Mouse (Mus musculus) hindbrain, embryonic 10.5 days (tissue): ENCODE measurements around the gene Grm4. TPM values are rescaled to one million over a fixed set of nuclear protein-coding genes. Genes with fewer than 3 reads are reported as not detected.

ENCODE experiments used
- DNase-seq: peaks from one replicate; pipeline ENCODE4 v3.0.0-alpha.2; 2017; ENCODE audit warnings: low spot score
- H3K27ac ChIP-seq: fragments of 300-500 bp; sonication (generic); 2 replicates; pipeline ENCODE4 v1.5.1; 2016; ENCODE audit warnings: mild to moderate bottlenecking, moderate library complexity
- H3K27me3 ChIP-seq: fragments of 300-500 bp; sonication (generic); 2 replicates; pipeline ENCODE4 v1.6.1; 2016; ENCODE audit warnings: mild to moderate bottlenecking; ENCODE audit not compliant: poor library complexity, insufficient read depth, severe bottlenecking
- H3K36me3 ChIP-seq: fragments of 300-500 bp; sonication (generic); 2 replicates; pipeline ENCODE4 v1.6.1; 2016; ENCODE audit warnings: mild to moderate bottlenecking, moderate library complexity
- H3K4me1 ChIP-seq: fragments of 300-500 bp; sonication (generic); replicated peaks from 2 replicates; pipeline ENCODE4 v1.6.1; 2016; ENCODE audit warnings: mild to moderate bottlenecking
- H3K4me3 ChIP-seq: fragments of 300-500 bp; sonication (generic); 2 replicates; pipeline ENCODE4 v1.5.1; 2016; ENCODE audit warnings: mild to moderate bottlenecking, moderate library complexity
- H3K9me3 ChIP-seq: fragments of 300-500 bp; sonication (generic); 2 replicates; pipeline ENCODE4 v1.6.1; 2016; ENCODE audit warnings: mild to moderate bottlenecking, moderate library complexity
- WGBS: fragments of 180-500 bp; shearing (Covaris S2); methylation state at CpG from one replicate; pipeline ENCODE4 v1.1.7; 2016; 5-methylcytosine and 5-hydroxymethylcytosine counted together
- polyA plus RNA-seq: library from polyadenylated mRNA; unstranded; fragments of >200 nt; fragmentation: Nextera tagmentation; extraction: Ambion mirVana; gene quantifications from 2 replicates; pipeline ENCODE4 v1.2.1, GENCODE M21; 2016

The Grm4 gene
- polyA plus RNA-seq, 1 experiment from 2014 or later, result 4.2 TPM

DNA sequence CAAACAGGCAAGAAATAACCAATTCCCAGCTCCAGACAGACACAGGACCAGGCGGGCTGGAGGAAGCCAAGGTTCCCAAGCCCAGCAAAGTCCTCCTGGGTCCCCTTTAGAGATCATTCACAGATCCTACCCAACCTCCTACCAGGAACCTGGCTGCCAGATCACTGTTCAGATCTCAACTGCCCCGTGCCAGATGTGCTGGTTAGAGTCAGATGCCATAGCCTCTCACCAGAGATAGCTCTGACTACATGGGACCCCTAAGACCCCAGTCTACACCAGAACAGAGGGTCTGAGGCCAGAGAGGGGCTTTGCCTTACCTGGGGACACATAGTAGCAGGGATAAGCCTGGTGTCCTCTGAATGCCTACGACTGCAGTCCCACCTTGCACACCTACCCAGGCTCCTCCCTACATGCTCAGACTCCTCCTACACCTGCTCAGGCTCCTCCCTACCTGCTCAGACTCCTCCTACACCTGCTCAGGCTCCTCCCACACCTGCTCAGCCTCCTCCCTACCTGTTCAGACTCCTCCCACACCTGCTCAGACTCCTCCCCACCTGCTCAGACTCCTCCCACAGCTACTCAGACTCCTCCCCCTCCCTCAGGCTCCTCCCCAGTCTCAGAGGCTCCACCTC is 63.2 kb downstream of the Grm4 start:
- Histone ChIP-seq H3K27ac (no peak overlapping the region), H3K4me3 (no peak overlapping the region), H3K9me3 (no peaks in the 10 kb centered on the region), H3K27me3 (peaks cover 5% of the 10 kb centered on the region; the same call in 1 of the 2 replicates), H3K4me1 (0 out of 2 replicates have a peak, but pooled peaks cover 6% of the 10 kb centered on the region), H3K36me3 (no peaks in the 10 kb centered on the region)
- DNase-seq, result no peak
- 87% methylated on average over 3 of the region's 3 CpGs for WGBS

DNA sequence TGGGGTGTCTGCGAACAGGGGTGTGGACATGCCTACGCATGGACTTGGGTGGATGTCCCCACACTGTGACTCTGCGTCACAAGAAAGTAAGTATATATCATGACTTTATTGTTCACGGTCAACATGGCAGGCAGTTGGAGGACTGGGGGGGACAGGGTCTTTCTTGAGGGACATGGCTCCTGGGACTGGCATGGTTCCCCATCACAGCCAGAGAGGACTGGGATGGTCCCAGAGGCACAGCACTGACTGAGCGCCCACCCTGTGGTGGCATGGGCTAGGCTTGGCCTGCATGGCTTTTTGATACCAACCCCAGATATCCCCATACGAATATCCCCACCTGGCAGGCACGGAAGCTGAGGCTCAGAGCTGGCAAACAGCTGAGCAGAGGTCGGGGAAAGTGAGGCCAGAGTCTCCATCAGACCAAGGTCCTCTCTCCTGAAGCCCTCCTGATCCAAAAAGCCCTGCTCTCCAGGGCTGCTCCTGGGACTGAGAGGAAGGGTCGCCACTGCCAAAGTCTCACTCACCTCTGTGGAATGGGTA is 64.1 kb downstream of the Grm4 start:
- Histone ChIP-seq H3K4me1 (0 out of 2 replicates have a peak, but pooled peaks cover 7% of the 10 kb centered on the region), H3K27me3 (peaks cover 5% of the 10 kb centered on the region; the same call in 1 of the 2 replicates), H3K4me3 (no peak overlapping the region), H3K27ac (no peak overlapping the region), H3K36me3 (no peaks in the 10 kb centered on the region), H3K9me3 (no peaks in the 10 kb centered on the region)
- no peak for DNase-seq
- WGBS, result 90% methylated on average over 9 of the region's 9 CpGs

DNA sequence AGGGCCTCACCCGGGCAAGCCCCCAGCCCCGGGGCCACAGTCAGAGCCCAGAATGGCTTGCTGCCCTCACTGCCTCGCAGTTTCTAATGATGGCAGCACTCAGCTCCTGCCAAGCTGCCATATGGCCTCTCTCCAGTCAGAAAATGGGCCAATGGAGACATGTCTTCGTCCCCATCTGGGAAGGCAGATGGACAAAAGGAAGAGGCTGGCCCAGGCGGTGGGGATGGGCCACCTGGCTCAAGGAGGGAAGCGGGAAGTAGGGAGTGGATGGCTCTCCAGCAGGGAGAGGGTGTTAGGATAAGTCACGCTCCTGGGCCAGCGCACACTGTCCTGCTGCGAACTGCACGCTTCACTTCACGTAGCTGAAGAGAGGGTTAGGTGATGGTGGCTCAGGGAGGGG is 64.8 kb downstream of the Grm4 start:
- WGBS, result 72% methylated on average over 11 of the region's 11 CpGs
- DNase-seq, result no peak
- Histone ChIP-seq H3K27ac (no peak overlapping the region), H3K36me3 (no peaks in the 10 kb centered on the region), H3K4me3 (no peak overlapping the region), H3K4me1 (0 out of 2 replicates have a peak, but pooled peaks cover 10% of the 10 kb centered on the region), H3K9me3 (no peaks in the 10 kb centered on the region), H3K27me3 (peaks cover 5% of the 10 kb centered on the region; the same call in 1 of the 2 replicates)

DNA sequence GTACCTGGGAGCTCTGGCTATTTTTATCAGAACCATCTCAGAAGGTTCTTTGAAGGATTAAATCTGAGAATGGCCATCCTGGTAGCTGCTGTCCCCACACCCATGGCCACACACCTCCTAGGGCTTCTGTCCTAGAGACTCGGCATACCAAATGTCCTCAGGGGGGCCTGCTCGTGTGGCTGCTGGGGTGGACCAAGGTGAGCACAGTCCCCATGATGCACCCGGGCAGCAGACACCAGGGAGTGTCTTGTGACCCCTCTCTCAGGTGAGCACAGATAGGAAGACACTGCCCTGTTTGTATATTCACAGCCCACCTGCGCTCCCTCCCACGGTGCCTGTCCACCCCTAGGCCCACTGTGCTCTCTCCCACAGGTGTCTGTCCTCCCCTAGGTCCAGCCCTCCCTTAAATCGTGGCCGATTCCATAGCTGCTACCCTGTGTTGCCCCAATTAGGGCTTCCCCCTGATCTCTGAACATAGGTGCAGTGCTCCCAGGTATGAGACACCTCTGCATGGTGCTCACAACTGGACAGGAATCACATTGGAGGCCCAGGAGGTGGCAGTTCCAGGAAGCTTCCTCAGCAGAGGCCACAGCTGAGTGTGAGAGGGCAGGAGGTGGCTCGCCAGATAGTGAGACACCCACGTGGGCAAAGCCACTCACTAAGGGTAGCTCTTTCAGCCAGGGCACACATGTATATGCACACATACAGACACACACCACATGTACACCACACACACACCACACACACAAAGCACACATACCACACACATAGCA is 66.0 kb downstream of the Grm4 start:
- H3K9me3 ChIP-seq, result no peaks in the 10 kb centered on the region
- 79% methylated on average over 9 of the region's 9 CpGs for WGBS

DNA sequence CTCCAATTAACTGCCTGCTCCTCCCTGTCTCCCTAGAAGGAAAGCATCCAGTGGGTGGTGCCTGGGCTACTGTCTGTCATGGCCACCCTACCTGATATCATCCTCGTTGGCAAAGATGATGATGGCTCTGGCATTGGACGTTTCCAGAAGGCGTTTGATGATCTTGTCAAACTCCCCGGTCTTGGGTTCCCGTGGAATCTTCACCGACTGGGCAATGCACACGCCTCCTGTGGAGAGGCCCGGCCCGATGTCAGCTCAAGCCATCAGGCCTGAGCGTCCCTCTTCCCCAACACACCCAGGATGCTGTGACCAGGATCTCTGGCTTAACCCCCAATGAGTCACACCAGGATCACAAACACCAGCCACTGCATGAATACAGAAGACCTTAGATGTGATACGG is 66.8 kb downstream of the Grm4 start:
- Histone ChIP-seq H3K27me3 (peaks cover 8% of the 10 kb centered on the region), H3K4me1 (0 out of 2 replicates have a peak, but pooled peaks cover 14% of the 10 kb centered on the region), H3K27ac (no peak overlapping the region), H3K36me3 (no peaks in the 10 kb centered on the region), H3K9me3 (no peaks in the 10 kb centered on the region), H3K4me3 (no peak overlapping the region)
- 90% methylated on average over 11 of the region's 11 CpGs for whole genome bisulfite sequencing
- DNase-seq, result no peak

More for the DNA sequence above, 66.0 kb downstream of the Grm4 start:
- Histone ChIP-seq H3K4me3 (no peak overlapping the region), H3K27ac (no peak overlapping the region), H3K4me1 (0 out of 2 replicates have a peak, but pooled peaks cover 14% of the 10 kb centered on the region), H3K27me3 (peaks cover 8% of the 10 kb centered on the region), H3K36me3 (no peaks in the 10 kb centered on the region)
- no peak for DNase-seq

DNA sequence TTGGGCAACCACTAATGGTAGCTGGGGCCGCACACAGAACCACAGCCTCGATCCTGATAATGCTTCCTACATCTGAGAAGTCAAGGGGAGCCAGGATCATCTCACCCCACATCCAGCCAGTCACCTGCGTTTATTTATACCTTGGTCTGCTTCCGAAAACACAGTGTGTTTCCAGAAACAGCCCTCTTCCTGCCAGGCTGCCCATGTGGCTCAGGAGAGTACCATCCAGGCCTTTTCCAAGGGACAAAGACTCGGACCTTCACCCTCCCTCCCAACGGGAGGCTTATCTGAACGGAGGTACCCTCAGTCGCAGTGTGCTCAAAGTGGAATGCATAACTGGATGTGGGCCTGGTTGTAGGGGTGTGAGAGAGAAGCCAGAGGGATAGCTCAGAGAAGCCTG is 68.2 kb downstream of the Grm4 start:
- 86% methylated on average over 8 of the region's 8 CpGs for WGBS
- no peaks in the 10 kb centered on the region for H3K9me3 ChIP-seq
- 0 out of 2 replicates have a peak, but pooled peaks cover 24% of the 10 kb centered on the region for H3K4me1 ChIP-seq
- no peak for DNase-seq
- peaks cover 8% of the 10 kb centered on the region for H3K27me3 ChIP-seq
- H3K4me3 ChIP-seq, result no peak overlapping the region
- peak overlapping the region; percentile 31; the same call in 1 of the 2 replicates for H3K27ac ChIP-seq
- H3K36me3 ChIP-seq, result no peaks in the 10 kb centered on the region

DNA sequence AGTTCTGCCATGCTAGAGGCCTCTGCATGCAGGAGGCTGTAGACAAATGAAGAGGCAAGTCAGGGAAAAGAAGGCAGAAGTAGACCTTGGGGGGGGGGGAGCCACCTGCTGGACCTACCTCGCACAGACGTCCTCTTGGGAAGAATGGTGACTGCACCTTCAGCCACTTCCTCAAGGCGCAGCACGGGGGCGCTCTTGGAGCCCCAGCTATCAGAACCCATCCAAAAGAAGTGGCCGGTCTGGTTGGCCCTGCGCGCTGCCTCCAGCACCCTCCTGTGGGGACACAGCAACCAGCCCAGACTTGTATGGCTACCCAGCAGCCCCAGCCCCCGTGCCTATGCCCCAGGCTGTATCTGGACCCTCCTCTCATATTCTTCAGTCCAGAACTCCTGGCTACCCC is 69.4 kb downstream of the Grm4 start:
- H3K27ac ChIP-seq, result peak overlapping the region; percentile 50
- DNase-seq, result peak; percentile 40
- peaks cover 8% of the 10 kb centered on the region for H3K27me3 ChIP-seq
- H3K4me3 ChIP-seq, result no peak overlapping the region
- no peaks in the 10 kb centered on the region for H3K9me3 ChIP-seq
- 15% methylated on average over 9 of the region's 9 CpGs for WGBS
- no peaks in the 10 kb centered on the region for H3K36me3 ChIP-seq
- H3K4me1 ChIP-seq, result peaks cover 31% of the 10 kb centered on the region

DNA sequence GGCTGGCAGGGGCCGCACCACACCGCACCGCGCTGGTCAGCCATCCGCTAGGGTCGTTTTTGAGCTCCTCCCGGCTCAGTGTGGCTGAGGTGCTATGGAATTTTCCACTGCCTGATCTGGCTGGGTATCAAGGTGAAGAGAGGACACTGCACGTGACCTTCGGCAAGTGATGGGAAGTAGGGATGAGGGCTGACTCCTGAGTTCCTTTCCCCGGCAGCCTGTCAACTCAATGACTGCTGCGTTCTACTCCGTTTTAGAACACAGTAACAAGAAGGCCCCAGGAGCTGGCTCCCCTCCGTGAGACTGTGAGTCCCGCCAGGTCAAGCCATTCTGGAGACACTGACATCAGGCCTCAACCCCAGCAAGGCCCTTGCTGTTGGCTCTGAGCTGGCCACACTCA is 70.0 kb downstream of the Grm4 start:
- peaks cover 11% of the 10 kb centered on the region for H3K27me3 ChIP-seq
- peak overlapping the region; percentile 45; the same call in 1 of the 2 replicates for H3K27ac ChIP-seq
- WGBS, result 87% methylated on average over 14 of the region's 14 CpGs
- peaks cover 30% of the 10 kb centered on the region for H3K4me1 ChIP-seq
- H3K4me3 ChIP-seq, result no peak overlapping the region
- H3K9me3 ChIP-seq, result no peaks in the 10 kb centered on the region
- H3K36me3 ChIP-seq, result no peaks in the 10 kb centered on the region
- DNase-seq, result no peak

DNA sequence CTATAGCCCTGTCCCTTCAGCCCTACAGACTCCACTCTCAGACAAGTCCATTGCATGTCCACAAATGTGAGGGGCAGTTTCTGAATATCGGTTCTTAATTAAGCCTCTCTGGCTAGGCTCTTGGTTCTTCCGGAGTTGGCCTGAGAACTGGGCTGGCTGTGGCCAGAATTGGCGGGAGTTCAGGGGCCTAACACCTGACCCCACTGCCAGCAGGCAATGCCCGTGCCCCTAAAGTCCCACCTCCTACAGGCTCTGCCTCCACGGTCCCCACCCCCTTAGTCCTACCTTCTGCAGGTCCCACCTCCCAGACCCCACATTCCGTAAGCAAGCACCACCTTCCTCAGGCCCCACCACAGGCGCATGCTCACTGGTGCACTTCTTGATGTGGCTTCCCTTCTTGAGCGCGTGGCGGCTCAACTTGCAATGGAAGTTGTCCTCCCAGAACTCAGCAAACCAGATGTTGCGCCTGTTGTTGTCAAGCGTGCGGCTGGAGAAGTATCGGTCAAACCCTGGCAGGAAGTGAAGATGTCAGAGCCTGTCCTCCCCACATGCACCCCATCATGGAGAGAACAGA is 71.4 kb downstream of the Grm4 start:
- H3K4me3 ChIP-seq, result no peak overlapping the region
- peaks cover 18% of the 10 kb centered on the region for H3K27me3 ChIP-seq
- H3K36me3 ChIP-seq, result no peaks in the 10 kb centered on the region
- 85% methylated on average over 14 of the region's 14 CpGs for WGBS
- no peak overlapping the region for H3K27ac ChIP-seq
- peaks cover 35% of the 10 kb centered on the region for H3K4me1 ChIP-seq
- DNase-seq, result no peak
- no peaks in the 10 kb centered on the region for H3K9me3 ChIP-seq

DNA sequence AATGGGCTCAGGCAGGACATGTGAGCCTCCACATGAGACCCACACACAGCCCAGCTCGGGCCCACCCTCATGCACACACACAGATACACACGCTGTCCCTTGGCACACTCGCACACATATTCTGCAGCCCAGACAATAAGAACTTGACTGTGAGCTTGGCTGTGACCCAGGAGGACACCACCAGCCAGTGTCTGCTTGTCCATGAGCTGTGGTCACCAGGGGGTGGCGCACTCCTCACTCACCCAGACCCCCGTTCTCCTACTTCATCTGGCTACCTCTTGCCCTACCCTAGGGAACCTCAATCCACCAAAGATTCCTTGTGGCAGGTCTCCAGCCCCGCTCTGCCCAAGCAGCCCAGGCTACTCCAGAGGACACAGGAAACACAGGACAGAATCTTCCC is 72.5 kb downstream of the Grm4 start:
- Histone ChIP-seq H3K9me3 (no peaks in the 10 kb centered on the region), H3K27ac (0 out of 2 replicates have a peak overlapping the region, but pooled peaks have one; percentile 45), H3K4me1 (peaks cover 35% of the 10 kb centered on the region), H3K27me3 (peaks cover 18% of the 10 kb centered on the region), H3K4me3 (no peak overlapping the region), H3K36me3 (no peaks in the 10 kb centered on the region)
- DNase-seq, result no peak
- 74% methylated on average over 6 of the region's 6 CpGs for WGBS

DNA sequence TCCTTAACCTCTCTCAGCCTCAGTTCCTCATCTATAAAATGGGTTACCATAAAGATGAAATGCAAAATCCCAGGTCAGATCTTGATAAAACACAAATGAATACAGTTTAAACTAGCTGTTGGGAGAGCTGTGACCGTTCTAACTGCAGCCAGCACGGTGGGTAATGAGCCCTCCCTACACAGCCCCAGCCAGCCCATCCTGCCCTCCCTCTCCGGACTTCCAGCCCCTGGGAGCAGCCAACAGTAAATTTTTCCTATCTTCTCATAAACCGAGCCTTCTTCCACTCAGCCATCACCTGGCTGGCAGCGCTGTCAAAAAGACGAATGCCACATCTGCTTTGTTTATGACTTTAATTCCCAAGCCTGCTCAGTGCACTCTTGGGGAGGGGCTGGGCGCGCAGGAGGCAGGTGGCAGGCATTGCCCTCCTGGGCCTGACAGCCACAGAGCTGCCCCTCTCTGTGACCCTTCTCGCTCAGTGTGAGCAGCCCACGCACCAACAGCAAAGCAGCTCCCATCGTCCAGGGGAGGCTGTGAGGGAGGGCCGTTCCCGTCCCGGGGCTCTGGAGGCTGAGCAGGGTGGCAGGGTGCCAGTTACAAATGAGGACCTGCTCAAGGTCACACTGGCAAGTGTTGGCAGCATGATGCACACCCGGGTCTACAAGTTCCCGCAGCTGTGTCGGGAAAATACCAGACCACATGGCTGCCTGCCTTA is 75.7 kb downstream of the Grm4 start:
- Histone ChIP-seq H3K9me3 (no peaks in the 10 kb centered on the region), H3K27me3 (peaks cover 13% of the 10 kb centered on the region; the same call in 1 of the 2 replicates), H3K36me3 (no peaks in the 10 kb centered on the region), H3K27ac (0 out of 2 replicates have a peak overlapping the region, but pooled peaks have one; percentile 16), H3K4me1 (peaks cover 46% of the 10 kb centered on the region), H3K4me3 (no peak overlapping the region)
- no peak for DNase-seq
- WGBS, result 78% methylated on average over 17 of the region's 17 CpGs

DNA sequence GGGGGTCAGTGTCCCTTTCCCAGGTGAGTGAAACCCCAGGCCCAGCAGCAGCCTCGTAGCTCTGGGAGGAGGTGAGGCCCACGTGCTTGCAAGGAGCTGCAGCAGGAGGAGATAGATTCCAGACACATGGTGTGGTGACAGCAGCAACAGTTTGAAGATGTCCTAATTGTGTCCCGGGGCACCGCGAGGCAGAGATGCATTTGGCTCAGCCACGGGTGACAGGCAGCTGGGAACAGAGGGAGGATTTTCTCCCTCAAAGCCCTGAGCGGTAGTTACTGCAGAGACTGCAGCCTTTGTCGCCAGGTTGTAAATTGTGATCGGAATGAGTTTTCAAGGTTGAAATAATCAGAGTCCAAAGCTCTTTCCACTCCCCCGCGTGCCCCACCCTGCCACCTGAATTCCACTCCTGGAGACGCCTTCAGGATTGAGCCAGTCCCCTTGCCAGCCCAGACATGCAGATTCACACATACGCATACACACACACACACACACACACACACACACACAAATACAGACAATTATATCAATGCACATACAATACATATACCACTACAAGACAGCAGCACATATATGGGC is 78.6 kb downstream of the Grm4 start:
- 64% methylated on average over 13 of the region's 13 CpGs for WGBS
- Histone ChIP-seq H3K36me3 (no peaks in the 10 kb centered on the region), H3K27me3 (peaks cover 10% of the 10 kb centered on the region; the same call in 1 of the 2 replicates), H3K9me3 (no peaks in the 10 kb centered on the region), H3K27ac (peak overlapping the region; percentile 62), H3K4me3 (no peak overlapping the region), H3K4me1 (peaks cover 32% of the 10 kb centered on the region)
- no peak for DNase-seq
